Mouse (Mus musculus) forebrain, embryonic 14.5 days (tissue): ENCODE data around the gene Stfa3. TPM values are rescaled to one million over a fixed set of nuclear protein-coding genes. Genes with fewer than 3 reads are reported as not detected.
"Not testable (repeated sequence)": the region's sequence is repeated elsewhere in the genome, so short reads cannot be mapped to it uniquely, and the experiment has no call there.

Experiments used
- ATAC-seq: fragments of 200-750 bp; cut with Nextera tagmentation; 2 replicates; pipeline ENCODE4 v1.8.0; 2017; ENCODE audit warnings: mild to moderate bottlenecking, moderate library complexity
- DNase-seq: peaks from one replicate; pipeline ENCODE4 v3.0.0-alpha.2; 2015; ENCODE audit warnings: low spot score
- H3K27ac ChIP-seq: fragments of 300-500 bp; sonication (generic); 2 replicates; pipeline ENCODE4 v1.5.1; 2014; ENCODE audit warnings: low read depth, mild to moderate bottlenecking, control low read depth, low read length, moderate library complexity
- H3K27me3 ChIP-seq: fragments of 300-500 bp; sonication (generic); replicated peaks from 2 replicates; pipeline ENCODE4 v1.6.1; 2014; ENCODE audit warnings: low read length, control low read depth, mixed read lengths; ENCODE audit not compliant: control insufficient read depth, insufficient read depth
- H3K36me3 ChIP-seq: fragments of 300-500 bp; sonication (generic); 2 replicates; pipeline ENCODE4 v1.6.1; 2014; ENCODE audit warnings: low read length, control low read depth; ENCODE audit not compliant: control insufficient read depth, insufficient read depth
- H3K4me1 ChIP-seq: fragments of 300-500 bp; sonication (generic); 2 replicates; pipeline ENCODE4 v1.6.1; 2014; ENCODE audit warnings: antibody characterized with exemption, low read length, control low read depth; ENCODE audit not compliant: control insufficient read depth, insufficient read depth
- H3K4me2 ChIP-seq: fragments of 300-500 bp; sonication (generic); 2 replicates; pipeline ENCODE4 v1.6.1; 2014; ENCODE audit warnings: mild to moderate bottlenecking, control low read depth, low read length
- H3K4me3 ChIP-seq: fragments of 300-500 bp; sonication (generic); 2 replicates; pipeline ENCODE4 v1.5.1; 2014; ENCODE audit warnings: low read depth, low read length, control low read depth
- H3K9ac ChIP-seq: fragments of 300-500 bp; sonication (generic); 2 replicates; pipeline ENCODE4 v1.6.1; 2014; ENCODE audit warnings: mild to moderate bottlenecking, low read length, control low read depth, moderate library complexity
- H3K9me3 ChIP-seq: fragments of 300-500 bp; sonication (generic); replicated peaks from 2 replicates; pipeline ENCODE4 v1.6.1; 2016; ENCODE audit warnings: low read length, control low read depth, mixed read lengths; ENCODE audit not compliant: control insufficient read depth
- whole genome bisulfite sequencing: fragments of 180-500 bp; shearing (Covaris S2); extraction: QIAGEN DNeasy Blood & Tissue Kit; methylation state at CpG from one replicate; pipeline ENCODE4 v1.1.7; 2014; 5-methylcytosine and 5-hydroxymethylcytosine counted together
- polyA plus RNA-seq: library from polyadenylated mRNA; unstranded; fragments of >200 nt; fragmentation: Nextera tagmentation; extraction: Ambion mirVana; gene quantifications from 2 replicates; pipeline ENCODE4 v1.2.1, GENCODE M21; 2014

The Stfa3 gene
- polyA plus RNA-seq, 1 experiment from 2014 or later: not detected

- H3K4me3 ChIP-seq: no peak overlapping the region
- peak; percentile 23 for DNase-seq
- no peaks in the 10 kb centered on the region for H3K27me3 ChIP-seq
- no peaks in the 10 kb centered on the region for H3K4me1 ChIP-seq
- H3K36me3 ChIP-seq: no peaks in the 10 kb centered on the region
- WGBS: 9% methylated on average over 2 of the region's 2 CpGs
- no peak overlapping the region for H3K27ac ChIP-seq
- H3K9ac ChIP-seq: no peak overlapping the region
- H3K4me2 ChIP-seq: no peak overlapping the region
- H3K9me3 ChIP-seq: no peaks in the 10 kb centered on the region
- no peak for ATAC-seq
Measured at GRCm38 (mm10) chr16:36469955-36470478, 14.8 kb upstream of the Stfa3 start.

- Histone ChIP-seq H3K36me3 (no peaks in the 10 kb centered on the region), H3K9ac (no peak overlapping the region), H3K27me3 (no peaks in the 10 kb centered on the region), H3K4me3 (no peak overlapping the region), H3K4me1 (no peaks in the 10 kb centered on the region), H3K9me3 (no peaks in the 10 kb centered on the region), H3K27ac (no peak overlapping the region), H3K4me2 (no peak overlapping the region)
- 92% methylated on average over 9 of the region's 9 CpGs for WGBS
- no peak for ATAC-seq
- DNase-seq: no peak
Measured at GRCm38 (mm10) chr16:36469367-36469766, 14.2 kb upstream of the Stfa3 start.

- WGBS: 63% methylated on average over 4 of the region's 4 CpGs
- no peak overlapping the region for H3K27ac ChIP-seq
- no peaks in the 10 kb centered on the region for H3K27me3 ChIP-seq
- DNase-seq (no peak), ATAC-seq (no peak)
- H3K4me3 ChIP-seq: no peak overlapping the region
- no peaks in the 10 kb centered on the region for H3K4me1 ChIP-seq
- no peak overlapping the region for H3K4me2 ChIP-seq
- H3K36me3 ChIP-seq: no peaks in the 10 kb centered on the region
- H3K9ac ChIP-seq: no peak overlapping the region
- no peaks in the 10 kb centered on the region for H3K9me3 ChIP-seq
Measured at GRCm38 (mm10) chr16:36468862-36469261, 13.7 kb upstream of the Stfa3 start.

GRCm38 (mm10) chr16:36467936-36468335 lies 12.7 kb upstream of the Stfa3 start:
- no peak overlapping the region for H3K27ac ChIP-seq
- no peak overlapping the region for H3K4me3 ChIP-seq
- ATAC-seq (no peak), DNase-seq (no peak)
- no peak overlapping the region for H3K4me2 ChIP-seq
- WGBS: 90% methylated on average over 2 of the region's 2 CpGs
- no peaks in the 10 kb centered on the region for H3K4me1 ChIP-seq
- H3K9me3 ChIP-seq: no peaks in the 10 kb centered on the region
- H3K27me3 ChIP-seq: no peaks in the 10 kb centered on the region
- no peaks in the 10 kb centered on the region for H3K36me3 ChIP-seq
- no peak overlapping the region for H3K9ac ChIP-seq

GRCm38 (mm10) chr16:36465436-36465835 lies 10.2 kb upstream of the Stfa3 start:
- H3K4me2 ChIP-seq: no peak overlapping the region
- H3K27ac ChIP-seq: no peak overlapping the region
- no peaks in the 10 kb centered on the region for H3K27me3 ChIP-seq
- no peaks in the 10 kb centered on the region for H3K4me1 ChIP-seq
- H3K9me3 ChIP-seq: no peaks in the 10 kb centered on the region
- ATAC-seq (no peak), DNase-seq (no peak)
- WGBS: 87% methylated on average over 3 of the region's 3 CpGs
- no peak overlapping the region for H3K9ac ChIP-seq
- no peaks in the 10 kb centered on the region for H3K36me3 ChIP-seq
- H3K4me3 ChIP-seq: no peak overlapping the region

- WGBS: 91% methylated on average over 4 of the region's 4 CpGs
- Histone ChIP-seq H3K27ac (no peak overlapping the region), H3K4me3 (no peak overlapping the region), H3K27me3 (no peaks in the 10 kb centered on the region), H3K4me2 (no peak overlapping the region), H3K4me1 (no peaks in the 10 kb centered on the region), H3K9ac (no peak overlapping the region), H3K9me3 (no peaks in the 10 kb centered on the region), H3K36me3 (no peaks in the 10 kb centered on the region)
- no peak for DNase-seq
- no peak for ATAC-seq
Measured at GRCm38 (mm10) chr16:36464076-36464475, 8.9 kb upstream of the Stfa3 start.

GRCm38 (mm10) chr16:36460426-36460825 lies 5.2 kb upstream of the Stfa3 start:
- Histone ChIP-seq H3K27ac (no peak overlapping the region), H3K4me3 (no peak overlapping the region), H3K4me2 (no peak overlapping the region), H3K4me1 (no peaks in the 10 kb centered on the region), H3K9ac (no peak overlapping the region), H3K9me3 (no peaks in the 10 kb centered on the region), H3K27me3 (no peaks in the 10 kb centered on the region), H3K36me3 (no peaks in the 10 kb centered on the region)
- DNase-seq: peak; percentile 6
- WGBS: 0% methylated on average over 2 of the region's 2 CpGs
- no peak for ATAC-seq

- ATAC-seq, H3K9ac ChIP-seq, DNase-seq, H3K9me3 ChIP-seq, H3K4me1 ChIP-seq, H3K27ac ChIP-seq, H3K36me3 ChIP-seq, H3K27me3 ChIP-seq, H3K4me3 ChIP-seq, H3K4me2 ChIP-seq: not testable (repeated sequence)
- 83% methylated on average over 1 of the region's 1 CpGs for WGBS
Measured at GRCm38 (mm10) chr16:36420979-36421378, 34.2 kb downstream of the Stfa3 start.

GRCm38 (mm10) chr16:36408357-36408756 lies 46.8 kb downstream of the Stfa3 start, which contains the start of gene Stfa2:
Gene Stfa2 (minus strand): TSS chr16:36408457.
- Histone ChIP-seq H3K9me3 (no peaks in the 10 kb centered on the region), H3K4me3 (no peak within 1 kb of the TSS), H3K4me2 (no peak within 1 kb of the TSS), H3K4me1 (no peaks in the 10 kb centered on the region), H3K36me3 (no peaks in the 10 kb centered on the region), H3K27ac (no peak within 1 kb of the TSS), H3K27me3 (no peaks in the 10 kb centered on the region), H3K9ac (no peak within 1 kb of the TSS)
- no peak for DNase-seq
- no peak for ATAC-seq
